Mouse (Mus musculus) heart, embryonic 13.5 days (tissue): ENCODE measurements around the gene Tnik. TPM values are rescaled to one million over a fixed set of nuclear protein-coding genes. Genes with fewer than 3 reads are reported as not detected.

ENCODE experiments used
- ATAC-seq: fragments of 200-750 bp; cut with Nextera tagmentation; 2 replicates; pipeline ENCODE4 v1.8.0; 2017; ENCODE audit warnings: moderate TSS enrichment; ENCODE audit not compliant: insufficient number of reproducible peaks, low FRiP score, low TSS enrichment; ENCODE audit errors: extremely low read depth
- H3K27ac ChIP-seq: fragments of 300-500 bp; sonication (generic); replicated peaks from 2 replicates; pipeline ENCODE4 v1.5.1; 2015; ENCODE audit warnings: moderate library complexity, mild to moderate bottlenecking, inconsistent platforms
- H3K27me3 ChIP-seq: fragments of 300-500 bp; sonication (generic); replicated peaks from 2 replicates; pipeline ENCODE4 v1.6.1; 2015; ENCODE audit warnings: mild to moderate bottlenecking, inconsistent platforms
- H3K36me3 ChIP-seq: fragments of 300-500 bp; sonication (generic); 2 replicates; pipeline ENCODE4 v1.6.1; 2015; ENCODE audit warnings: mild to moderate bottlenecking, inconsistent platforms
- H3K4me1 ChIP-seq: fragments of 300-500 bp; sonication (generic); 2 replicates; pipeline ENCODE4 v1.6.1; 2015; ENCODE audit warnings: inconsistent platforms
- H3K4me2 ChIP-seq: fragments of 300-500 bp; sonication (generic); 2 replicates; pipeline ENCODE4 v1.6.1; 2015; ENCODE audit warnings: inconsistent platforms, mild to moderate bottlenecking, moderate library complexity
- H3K4me3 ChIP-seq: fragments of 300-500 bp; sonication (generic); 2 replicates; pipeline ENCODE4 v1.5.1; 2015; ENCODE audit warnings: moderate library complexity, mild to moderate bottlenecking, inconsistent platforms
- H3K9ac ChIP-seq: fragments of 300-500 bp; sonication (generic); 2 replicates; pipeline ENCODE4 v1.6.1; 2015; ENCODE audit warnings: inconsistent platforms, mild to moderate bottlenecking, moderate library complexity
- H3K9me3 ChIP-seq: fragments of 300-500 bp; sonication (generic); 2 replicates; pipeline ENCODE4 v1.6.1; 2016; ENCODE audit warnings: inconsistent platforms
- WGBS: fragments of 180-500 bp; shearing (Covaris S2); methylation state at CpG from one replicate; pipeline ENCODE4 v1.1.7; 2015; ENCODE audit warnings: mixed read lengths; 5-methylcytosine and 5-hydroxymethylcytosine counted together
- polyA plus RNA-seq: library from polyadenylated mRNA; unstranded; fragments of >200 nt; fragmentation: Nextera tagmentation; extraction: Ambion mirVana; gene quantifications from 2 replicates; pipeline ENCODE4 v1.2.1, GENCODE M21; 2015

The Tnik gene
- polyA plus RNA-seq, 1 experiment from 2014 or later = 8.3 TPM

GRCm38 (mm10) chr3:28410269-28410668, 147.3 kb downstream of the Tnik start:
- H3K4me2 ChIP-seq = no peak overlapping the region
- no peaks in the 10 kb centered on the region for H3K9me3 ChIP-seq
- WGBS = 72% methylated on average over 3 of the region's 3 CpGs
- no peaks in the 10 kb centered on the region for H3K36me3 ChIP-seq
- H3K4me3 ChIP-seq = no peak overlapping the region
- no peaks in the 10 kb centered on the region for H3K27me3 ChIP-seq
- no peak overlapping the region for H3K9ac ChIP-seq
- ATAC-seq = no peak
- peaks cover 13% of the 10 kb centered on the region for H3K4me1 ChIP-seq
- no peak overlapping the region for H3K27ac ChIP-seq

DNA sequence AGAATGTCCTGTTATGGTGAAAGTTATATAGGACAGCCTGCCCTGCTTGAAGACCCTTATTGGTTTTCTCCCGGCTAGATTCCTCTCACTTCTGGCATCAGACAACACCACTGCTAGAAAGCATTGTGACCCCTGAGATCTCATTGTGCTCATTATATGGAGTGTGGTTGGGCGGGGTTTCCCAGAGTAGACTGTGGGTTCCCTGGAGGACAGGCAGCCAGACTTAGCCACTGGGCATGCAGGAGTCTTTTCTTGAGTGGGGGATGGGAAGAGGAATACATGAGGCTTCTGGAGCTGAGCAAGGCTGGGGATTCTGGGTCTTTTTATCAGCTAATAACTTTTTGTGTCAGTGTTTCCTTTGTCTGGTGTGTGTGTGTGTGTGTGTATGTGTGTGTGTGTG, 153.0 kb downstream of the Tnik start:
- WGBS = 52% methylated on average over 2 of the region's 2 CpGs
- Histone ChIP-seq H3K36me3 (no peaks in the 10 kb centered on the region), H3K27me3 (no peaks in the 10 kb centered on the region), H3K4me2 (no peak overlapping the region), H3K27ac (no peak overlapping the region), H3K4me3 (no peak overlapping the region), H3K4me1 (peaks cover 23% of the 10 kb centered on the region), H3K9me3 (no peaks in the 10 kb centered on the region), H3K9ac (no peak overlapping the region)
- no peak for ATAC-seq

- no peaks in the 10 kb centered on the region for H3K27me3 ChIP-seq
- H3K4me2 ChIP-seq = no peak overlapping the region
- 71% methylated on average over 5 of the region's 5 CpGs for WGBS
- no peak overlapping the region for H3K4me3 ChIP-seq
- no peak overlapping the region for H3K9ac ChIP-seq
- H3K9me3 ChIP-seq = no peaks in the 10 kb centered on the region
- no peaks in the 10 kb centered on the region for H3K36me3 ChIP-seq
- ATAC-seq = no peak
- H3K4me1 ChIP-seq = peaks cover 31% of the 10 kb centered on the region
- no peak overlapping the region for H3K27ac ChIP-seq
Measured at GRCm38 (mm10) chr3:28417091-28417715, 154.2 kb downstream of the Tnik start.

GRCm38 (mm10) chr3:28420194-28420593, 157.2 kb downstream of the Tnik start:
- Histone ChIP-seq H3K27ac (peak overlapping the region; percentile 44), H3K4me3 (no peak overlapping the region), H3K9me3 (no peaks in the 10 kb centered on the region), H3K9ac (no peak overlapping the region), H3K4me1 (peaks cover 31% of the 10 kb centered on the region), H3K4me2 (0 out of 2 replicates have a peak overlapping the region, but pooled peaks have one; percentile 14), H3K27me3 (no peaks in the 10 kb centered on the region), H3K36me3 (no peaks in the 10 kb centered on the region)
- ATAC-seq = peak; percentile 58; the same call in 1 of the 2 replicates
- 55% methylated on average over 6 of the region's 6 CpGs for WGBS

DNA sequence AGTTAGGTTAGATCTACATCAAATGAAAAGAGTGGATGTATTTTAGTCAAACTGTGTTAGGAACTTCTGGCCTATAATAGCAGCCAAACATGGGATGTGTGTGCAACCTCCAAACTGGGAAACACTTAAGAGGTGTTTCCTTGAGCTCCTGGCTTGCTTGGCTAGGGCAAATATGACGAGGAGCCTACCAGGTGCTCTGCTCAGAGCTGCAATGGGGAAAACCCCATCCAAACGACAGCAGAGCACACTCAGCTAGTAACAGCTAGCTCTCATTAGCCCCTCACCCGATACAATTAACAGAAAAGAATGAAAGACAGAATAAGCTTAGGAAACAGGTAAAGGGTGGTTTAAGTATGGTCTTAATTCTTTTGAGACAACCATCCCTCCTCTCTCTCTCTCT, 157.7 kb downstream of the Tnik start:
- H3K4me1 ChIP-seq = peaks cover 32% of the 10 kb centered on the region
- peak overlapping the region; percentile 44; the same call in 1 of the 2 replicates for H3K27ac ChIP-seq
- no peaks in the 10 kb centered on the region for H3K9me3 ChIP-seq
- H3K4me3 ChIP-seq = no peak overlapping the region
- no peak for ATAC-seq
- WGBS = 55% methylated on average over 3 of the region's 3 CpGs
- no peak overlapping the region for H3K9ac ChIP-seq
- no peaks in the 10 kb centered on the region for H3K36me3 ChIP-seq
- no peaks in the 10 kb centered on the region for H3K27me3 ChIP-seq
- 0 out of 2 replicates have a peak overlapping the region, but pooled peaks have one; percentile 14 for H3K4me2 ChIP-seq

DNA sequence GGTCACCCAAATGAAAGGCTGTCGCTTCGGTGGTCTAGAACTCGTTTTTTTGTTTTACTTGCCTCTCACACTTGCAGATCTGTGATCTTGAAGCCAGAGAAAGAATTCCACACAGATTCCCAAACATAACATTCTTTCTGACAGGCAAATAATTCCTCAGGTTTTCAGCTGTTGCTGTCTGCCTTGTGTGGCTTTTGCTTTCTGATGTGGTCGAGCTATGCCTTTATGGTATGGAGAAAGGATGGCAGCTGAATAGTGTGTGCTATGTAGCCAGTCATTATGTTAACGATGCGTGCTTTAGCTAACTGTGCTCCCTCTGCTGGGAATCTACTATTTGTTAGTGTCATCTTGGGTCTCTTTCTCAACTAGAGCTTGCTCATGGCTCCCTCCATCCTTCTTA, 158.8 kb downstream of the Tnik start:
- no peak for ATAC-seq
- H3K4me3 ChIP-seq = no peak overlapping the region
- H3K27ac ChIP-seq = no peak overlapping the region
- no peaks in the 10 kb centered on the region; the same call in 1 of the 2 replicates for H3K9me3 ChIP-seq
- peaks cover 31% of the 10 kb centered on the region for H3K4me1 ChIP-seq
- WGBS = 77% methylated on average over 6 of the region's 6 CpGs
- no peaks in the 10 kb centered on the region for H3K27me3 ChIP-seq
- H3K36me3 ChIP-seq = no peaks in the 10 kb centered on the region
- H3K4me2 ChIP-seq = no peak overlapping the region
- H3K9ac ChIP-seq = no peak overlapping the region

- H3K4me3 ChIP-seq = no peak overlapping the region
- no peak overlapping the region for H3K27ac ChIP-seq
- no peaks in the 10 kb centered on the region for H3K36me3 ChIP-seq
- peaks cover 31% of the 10 kb centered on the region for H3K4me1 ChIP-seq
- H3K27me3 ChIP-seq = no peaks in the 10 kb centered on the region
- H3K4me2 ChIP-seq = no peak overlapping the region
- no peaks in the 10 kb centered on the region; the same call in 1 of the 2 replicates for H3K9me3 ChIP-seq
- ATAC-seq = no peak
- WGBS = 70% methylated on average over 1 of the region's 1 CpGs
- no peak overlapping the region for H3K9ac ChIP-seq
Measured at GRCm38 (mm10) chr3:28422221-28422620, 159.2 kb downstream of the Tnik start.

- Histone ChIP-seq H3K27me3 (no peaks in the 10 kb centered on the region), H3K36me3 (no peaks in the 10 kb centered on the region), H3K9ac (no peak overlapping the region), H3K27ac (no peak overlapping the region), H3K4me1 (peaks cover 23% of the 10 kb centered on the region), H3K4me3 (no peak overlapping the region), H3K9me3 (no peaks in the 10 kb centered on the region; the same call in 1 of the 2 replicates), H3K4me2 (no peak overlapping the region)
- 67% methylated on average over 6 of the region's 6 CpGs for WGBS
- ATAC-seq = no peak
Measured at GRCm38 (mm10) chr3:28425911-28426310, 162.9 kb downstream of the Tnik start.

DNA sequence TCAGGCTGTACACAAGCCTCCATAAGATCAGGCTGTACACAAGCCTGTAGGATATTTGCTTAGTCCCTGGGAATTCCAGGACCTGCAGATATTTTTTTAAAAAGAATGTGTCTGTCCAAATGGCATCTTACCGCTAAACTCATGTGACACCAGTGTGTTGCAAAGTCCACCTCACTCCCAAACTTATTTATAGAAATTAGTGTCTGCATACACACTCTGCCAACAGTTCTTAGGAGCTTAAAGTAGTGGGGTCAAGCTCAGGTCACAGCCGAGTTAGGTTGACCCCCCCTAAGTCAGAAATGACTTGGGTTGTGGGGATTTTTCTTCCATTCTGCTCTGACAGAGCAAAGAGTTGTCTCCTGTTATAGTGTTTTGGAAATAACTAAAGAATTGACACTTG, 168.4 kb downstream of the Tnik start:
- no peak for ATAC-seq
- Histone ChIP-seq H3K27me3 (no peaks in the 10 kb centered on the region), H3K36me3 (no peaks in the 10 kb centered on the region), H3K4me1 (peaks cover 25% of the 10 kb centered on the region), H3K4me2 (no peak overlapping the region), H3K9ac (no peak overlapping the region), H3K4me3 (no peak overlapping the region), H3K9me3 (no peaks in the 10 kb centered on the region; the same call in 1 of the 2 replicates), H3K27ac (peak overlapping the region; percentile 51)
- 40% methylated on average over 2 of the region's 2 CpGs for WGBS

DNA sequence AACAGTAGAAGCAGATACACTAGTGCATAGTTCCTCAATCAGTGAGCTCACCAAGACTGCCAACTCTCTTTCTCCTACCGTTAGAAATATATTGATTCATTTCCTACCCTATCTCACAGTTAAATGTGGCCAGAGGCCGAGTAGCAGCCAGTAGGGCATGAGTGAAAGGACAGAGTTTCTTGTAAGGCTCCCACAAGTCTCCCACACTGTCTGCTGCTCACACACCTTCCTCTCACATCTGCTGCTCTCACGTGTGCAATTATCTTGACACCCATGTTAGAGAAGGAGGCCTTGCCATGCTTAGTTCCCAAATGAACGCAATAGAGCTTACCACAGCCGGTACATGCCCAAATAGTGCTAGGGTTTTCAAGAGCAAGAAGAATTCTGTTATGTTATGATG, 169.3 kb downstream of the Tnik start:
- no peak overlapping the region for H3K27ac ChIP-seq
- peaks cover 31% of the 10 kb centered on the region for H3K4me1 ChIP-seq
- H3K9ac ChIP-seq = no peak overlapping the region
- H3K36me3 ChIP-seq = no peaks in the 10 kb centered on the region
- ATAC-seq = no peak
- H3K9me3 ChIP-seq = no peaks in the 10 kb centered on the region
- no peak overlapping the region for H3K4me3 ChIP-seq
- no peaks in the 10 kb centered on the region for H3K27me3 ChIP-seq
- WGBS = 79% methylated on average over 5 of the region's 5 CpGs
- H3K4me2 ChIP-seq = no peak overlapping the region

GRCm38 (mm10) chr3:28435478-28435877, 172.5 kb downstream of the Tnik start:
- 82% methylated on average over 5 of the region's 5 CpGs for WGBS
- no peaks in the 10 kb centered on the region for H3K36me3 ChIP-seq
- no peak overlapping the region for H3K27ac ChIP-seq
- H3K4me3 ChIP-seq = no peak overlapping the region
- ATAC-seq = no peak
- H3K4me2 ChIP-seq = no peak overlapping the region
- H3K9ac ChIP-seq = no peak overlapping the region
- peaks cover 50% of the 10 kb centered on the region for H3K4me1 ChIP-seq
- H3K27me3 ChIP-seq = no peaks in the 10 kb centered on the region
- no peaks in the 10 kb centered on the region for H3K9me3 ChIP-seq

GRCm38 (mm10) chr3:28437429-28437828, 174.4 kb downstream of the Tnik start:
- no peak for ATAC-seq
- Histone ChIP-seq H3K9ac (no peak overlapping the region), H3K9me3 (no peaks in the 10 kb centered on the region), H3K27me3 (no peaks in the 10 kb centered on the region), H3K27ac (peak overlapping the region; percentile 45), H3K4me3 (no peak overlapping the region), H3K36me3 (no peaks in the 10 kb centered on the region), H3K4me2 (no peak overlapping the region), H3K4me1 (peaks cover 48% of the 10 kb centered on the region)
- 27% methylated on average over 5 of the region's 5 CpGs for WGBS
